Mouse (Mus musculus) cerebellum, postnatal 10 days (tissue): ENCODE measurements around the gene 9230102O04Rik.

ENCODE experiments used
- DNase-seq, 2 experiments: peaks; one replicate each; pipeline ENCODE4 v3.0.0; 2021; ENCODE audit warnings: mixed read lengths in 2 of 2

The 9230102O04Rik gene

GRCm38 (mm10) chr2:9888913-9889650, at the start of gene 9230102O04Rik:
Gene 9230102O04Rik (minus strand): TSS chr2:9889540.
- DNase-seq: peak; percentile 62 to 67

GRCm38 (mm10) chr2:9935965-9936364, 46.6 kb upstream of the 9230102O04Rik start:
- DNase-seq: no peak

GRCm38 (mm10) chr2:9926905-9927283, 37.6 kb upstream of the 9230102O04Rik start:
- DNase-seq: no peak

- DNase-seq: no peak
Measured at GRCm38 (mm10) chr2:9926194-9926904, 37.0 kb upstream of the 9230102O04Rik start.

GRCm38 (mm10) chr2:9918691-9919471, 29.5 kb upstream of the 9230102O04Rik start:
- no peak for DNase-seq

GRCm38 (mm10) chr2:9917602-9918001, 28.3 kb upstream of the 9230102O04Rik start:
- DNase-seq: no peak

- no peak for DNase-seq
Measured at GRCm38 (mm10) chr2:9905995-9906394, 16.7 kb upstream of the 9230102O04Rik start.

GRCm38 (mm10) chr2:9903854-9904560, 14.7 kb upstream of the 9230102O04Rik start:
- no peak for DNase-seq

- DNase-seq: no peak
Measured at GRCm38 (mm10) chr2:9897846-9898245, 8.5 kb upstream of the 9230102O04Rik start.

GRCm38 (mm10) chr2:9896097-9896770, 6.9 kb upstream of the 9230102O04Rik start:
- peak in 1 of 2 experiments; percentile 26 for DNase-seq

GRCm38 (mm10) chr2:9894836-9895593, 5.7 kb upstream of the 9230102O04Rik start:
- peak in 1 of 2 experiments; percentile 20 for DNase-seq

- DNase-seq: no peak
Measured at GRCm38 (mm10) chr2:9893272-9893953, 4.1 kb upstream of the 9230102O04Rik start.

- peak in 1 of 2 experiments; percentile 21 for DNase-seq
Measured at GRCm38 (mm10) chr2:9892541-9892940, 3.2 kb upstream of the 9230102O04Rik start.

GRCm38 (mm10) chr2:9890906-9891305, 1.6 kb upstream of the 9230102O04Rik start:
- DNase-seq: no peak

- DNase-seq: no peak
Measured at GRCm38 (mm10) chr2:9890251-9890650, 911 bp upstream of the 9230102O04Rik start.

- DNase-seq: peak in 1 of 2 experiments; percentile 18
Measured at GRCm38 (mm10) chr2:9889651-9890183, 377 bp upstream of the 9230102O04Rik start, which contains the start of gene Gata3. Gene Gata3 (minus strand): TSS chr2:9890034.

GRCm38 (mm10) chr2:9887636-9888035, 1.7 kb downstream of the 9230102O04Rik start:
- DNase-seq: no peak

GRCm38 (mm10) chr2:9886921-9887610, 2.3 kb downstream of the 9230102O04Rik start:
- no peak for DNase-seq

- DNase-seq: no peak
Measured at GRCm38 (mm10) chr2:9886031-9886430, 3.3 kb downstream of the 9230102O04Rik start.
